Mouse (Mus musculus) cerebral cortex, adult 2 months (tissue): ENCODE data around the gene Pmepa1.

Experiments used
- WGBS: fragments of 180-500 bp; shearing (Covaris S2); methylation state at CpG from one replicate; pipeline ENCODE4 v1.1.7; 2018; 5-methylcytosine and 5-hydroxymethylcytosine counted together

The Pmepa1 gene

GRCm38 (mm10) chr2:173276409-173276808, at the start of gene Pmepa1:
Pmepa1 (minus strand) TSS chr2:173276533.
- under 1% methylated on average over 59 of the region's 61 CpGs for WGBS

GRCm38 (mm10) chr2:173321754-173322153, 45.4 kb upstream of the Pmepa1 start:
- WGBS, result 98% methylated on average over 6 of the region's 6 CpGs

- WGBS, result 96% methylated on average over 2 of the region's 2 CpGs
Observed at GRCm38 (mm10) chr2:173321194-173321593, 44.9 kb upstream of the Pmepa1 start.

GRCm38 (mm10) chr2:173314291-173314690, 38.0 kb upstream of the Pmepa1 start:
- WGBS, result no CpG with 5 or more reads among the region's 1 CpGs

- WGBS, result 93% methylated on average over 10 of the region's 10 CpGs
Observed at GRCm38 (mm10) chr2:173308486-173308885, 32.2 kb upstream of the Pmepa1 start.

- WGBS, result 21% methylated on average over 4 of the region's 4 CpGs
Observed at GRCm38 (mm10) chr2:173307984-173308383, 31.7 kb upstream of the Pmepa1 start.

GRCm38 (mm10) chr2:173307561-173307960, 31.2 kb upstream of the Pmepa1 start:
- WGBS, result 0% methylated on average over 16 of the region's 18 CpGs

- 7% methylated on average over 11 of the region's 11 CpGs for WGBS
Observed at GRCm38 (mm10) chr2:173306734-173307525, 30.6 kb upstream of the Pmepa1 start.

GRCm38 (mm10) chr2:173305011-173305410, 28.7 kb upstream of the Pmepa1 start:
- 67% methylated on average over 12 of the region's 12 CpGs for WGBS

GRCm38 (mm10) chr2:173300663-173301630, 24.6 kb upstream of the Pmepa1 start:
- WGBS, result 56% methylated on average over 28 of the region's 28 CpGs

- WGBS, result 94% methylated on average over 9 of the region's 9 CpGs
Observed at GRCm38 (mm10) chr2:173296408-173296807, 20.1 kb upstream of the Pmepa1 start.

GRCm38 (mm10) chr2:173293042-173293441, 16.7 kb upstream of the Pmepa1 start:
- 37% methylated on average over 6 of the region's 6 CpGs for WGBS

- WGBS, result 95% methylated on average over 2 of the region's 2 CpGs
Observed at GRCm38 (mm10) chr2:173292551-173292950, 16.2 kb upstream of the Pmepa1 start.

- WGBS, result 96% methylated on average over 11 of the region's 11 CpGs
Observed at GRCm38 (mm10) chr2:173290981-173291380, 14.6 kb upstream of the Pmepa1 start.

- WGBS, result 95% methylated on average over 3 of the region's 3 CpGs
Observed at GRCm38 (mm10) chr2:173289928-173290327, 13.6 kb upstream of the Pmepa1 start.

GRCm38 (mm10) chr2:173285816-173286538, 9.6 kb upstream of the Pmepa1 start:
- WGBS, result 68% methylated on average over 12 of the region's 12 CpGs

- WGBS, result 92% methylated on average over 6 of the region's 6 CpGs
Observed at GRCm38 (mm10) chr2:173284771-173285170, 8.4 kb upstream of the Pmepa1 start.

- 95% methylated on average over 8 of the region's 8 CpGs for WGBS
Observed at GRCm38 (mm10) chr2:173282191-173282590, 5.9 kb upstream of the Pmepa1 start.

- WGBS, result 68% methylated on average over 9 of the region's 9 CpGs
Observed at GRCm38 (mm10) chr2:173281021-173281937, 4.9 kb upstream of the Pmepa1 start.

GRCm38 (mm10) chr2:173278846-173279580, 2.7 kb upstream of the Pmepa1 start:
- WGBS, result 90% methylated on average over 16 of the region's 16 CpGs
